Mouse (Mus musculus): ENCODE data around the gene Shmt2. TPM values are rescaled to one million over a fixed set of nuclear protein-coding genes. Genes with fewer than 3 reads are reported as not detected.

Shmt2 gene
- total RNA-seq, 1 experiment from 2014 or later: 77.9 TPM

DNA sequence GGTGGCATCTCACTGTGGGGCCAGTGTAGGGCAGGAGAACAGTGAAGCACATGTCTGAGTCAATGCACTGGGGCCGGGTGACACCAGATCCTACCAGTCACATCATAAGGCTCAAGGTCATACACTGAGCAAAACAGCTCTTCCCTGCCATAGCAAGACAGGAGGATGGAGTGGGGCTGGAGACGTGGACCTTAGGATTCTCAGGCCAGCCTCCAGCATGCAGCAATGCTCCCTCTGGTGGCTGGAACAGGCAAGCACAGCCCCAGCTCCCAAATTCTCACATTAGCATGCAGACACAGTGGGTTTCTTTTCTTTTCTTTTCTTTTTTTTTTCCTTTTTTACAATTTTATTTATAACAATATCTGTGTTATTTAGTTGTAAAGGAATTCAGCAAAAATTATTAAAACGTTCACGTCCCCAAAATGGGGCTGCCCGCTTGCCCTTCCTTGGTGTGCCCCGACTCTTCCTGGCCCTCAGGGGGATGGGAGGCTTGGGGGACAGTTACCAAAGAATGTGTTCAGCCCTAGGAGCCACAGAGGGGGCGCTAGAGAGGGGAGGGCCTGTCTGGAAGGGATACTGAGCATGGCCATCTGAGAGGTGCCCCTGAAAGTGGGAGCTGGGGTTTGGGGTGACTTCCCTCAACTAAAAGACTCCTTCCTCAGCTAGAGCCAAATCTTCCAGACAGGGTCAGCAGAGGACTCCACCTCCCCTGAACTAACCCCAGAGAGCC lies 15.8 kb upstream of the Shmt2 start:
- ATAC-seq (replicated peaks in 1 of 2; ENCODE audit: insufficient read depth in 1 of 2, low FRiP score in 2 of 2, low TSS enrichment in 1 of 2, low read depth in 1 of 2, poor library complexity in 2 of 2, severe bottlenecking in 2 of 2): peak; percentile 56 to 68; a peak in 2 of 4 replicates

DNA sequence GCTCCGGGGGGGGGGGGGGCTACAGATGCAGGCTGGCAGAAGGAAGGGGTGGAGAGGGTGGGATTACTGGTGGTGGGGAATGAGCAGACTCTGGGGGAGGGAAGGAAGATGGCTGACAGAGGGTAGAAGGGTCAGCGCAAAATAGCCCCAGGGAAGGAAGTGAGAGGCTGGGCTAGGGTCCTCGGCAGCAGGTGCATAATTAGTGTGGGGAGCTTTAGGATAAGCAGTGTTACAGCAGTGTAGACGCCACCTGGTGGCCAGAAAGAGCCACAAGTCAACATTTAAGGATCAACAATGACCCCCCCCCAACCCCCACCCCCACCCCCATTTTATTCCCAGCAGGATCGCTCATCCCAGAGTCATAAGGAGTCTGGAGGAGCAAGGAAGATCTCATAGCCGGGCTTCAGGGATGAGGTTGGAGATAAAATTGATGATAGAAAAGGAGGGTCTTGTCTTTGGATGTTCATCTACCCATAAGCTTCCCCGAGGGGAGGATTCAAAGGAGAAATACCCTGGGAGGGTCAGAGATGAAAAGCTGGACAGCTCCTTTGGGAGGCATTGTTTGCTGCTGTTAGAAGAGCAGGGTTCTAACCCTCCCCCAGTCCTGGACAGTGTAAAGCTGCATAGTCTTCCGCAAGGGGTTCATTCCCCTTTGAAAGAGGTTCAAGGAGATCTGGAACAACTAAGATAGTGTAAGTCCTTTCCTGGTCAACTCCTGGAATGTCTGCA lies 14.5 kb upstream of the Shmt2 start:
- no peak for ATAC-seq (replicated peaks in 1 of 2; ENCODE audit: insufficient read depth in 1 of 2, low FRiP score in 2 of 2, low TSS enrichment in 1 of 2, low read depth in 1 of 2, poor library complexity in 2 of 2, severe bottlenecking in 2 of 2)

DNA sequence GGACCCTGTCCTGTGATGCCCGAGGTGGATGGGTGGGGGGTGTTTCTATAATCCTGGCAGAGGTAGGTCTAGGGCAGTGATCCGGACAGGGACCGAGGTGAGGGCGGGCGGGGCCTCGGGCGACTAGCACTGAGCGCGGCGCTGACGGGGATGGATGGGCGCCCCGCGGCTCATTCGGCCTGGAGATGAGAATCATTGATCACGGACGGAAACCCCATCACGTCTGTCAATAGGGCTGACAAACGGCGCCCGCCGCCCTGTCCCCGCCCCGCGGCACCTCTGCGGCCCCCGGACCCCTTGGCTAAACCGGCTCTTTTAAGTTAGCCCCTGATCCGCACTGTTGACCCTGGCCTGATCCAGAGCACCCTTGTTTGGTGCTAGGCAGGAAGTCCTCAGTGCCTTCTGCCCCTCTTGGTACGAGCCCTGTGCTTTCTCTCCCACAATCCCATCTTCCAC lies 12.7 kb upstream of the Shmt2 start:
- ATAC-seq (replicated peaks in 1 of 2; ENCODE audit: insufficient read depth in 1 of 2, low FRiP score in 2 of 2, low TSS enrichment in 1 of 2, low read depth in 1 of 2, poor library complexity in 2 of 2, severe bottlenecking in 2 of 2): no peak

DNA sequence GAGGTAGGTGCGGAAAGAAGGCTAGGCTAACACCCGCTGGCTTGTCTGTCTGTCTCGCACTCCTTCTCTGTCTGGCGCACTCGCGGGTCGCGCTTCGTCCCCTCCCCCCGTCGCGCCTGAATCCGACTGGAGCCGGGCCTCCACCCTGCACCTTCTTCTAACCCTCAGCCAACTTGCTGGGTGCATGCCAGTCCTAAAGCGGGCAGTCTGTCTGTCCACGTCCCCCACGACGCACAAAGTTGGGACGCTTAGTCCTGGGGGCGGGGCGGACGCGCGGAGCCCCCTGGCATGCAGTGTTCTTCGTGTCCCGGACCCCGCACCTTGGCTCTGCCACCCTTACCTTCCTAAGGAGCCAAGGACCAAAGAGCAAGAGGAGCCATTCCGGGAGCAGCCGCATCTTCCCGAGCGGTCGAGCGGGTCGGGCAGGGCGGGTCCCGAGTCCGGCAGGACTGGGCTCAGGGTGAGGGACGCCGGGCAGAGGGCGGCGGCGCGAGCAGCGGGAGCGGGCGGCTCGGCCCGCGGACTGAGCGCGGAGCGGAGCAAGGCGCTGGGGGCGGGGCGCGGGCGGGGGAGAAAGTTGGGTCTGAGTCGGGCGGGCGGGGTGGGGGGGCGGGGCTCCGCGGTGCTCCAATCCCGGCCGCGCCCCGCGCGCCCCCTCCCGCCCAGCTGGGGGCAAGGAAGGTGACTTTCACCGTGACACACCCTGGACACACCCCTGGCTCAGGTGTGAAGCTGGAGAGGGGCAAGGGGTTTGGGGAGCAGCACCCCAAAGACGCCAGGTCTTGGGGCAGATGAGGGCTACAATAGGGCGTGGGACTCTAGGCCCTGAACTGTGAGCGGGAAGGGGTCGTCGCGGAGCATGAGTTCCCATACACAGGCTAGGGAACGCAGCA lies 12.0 kb upstream of the Shmt2 start, which contains the start of gene Nxph4:
Gene Nxph4, minus strand, starts transcription at position 524 of the 893 bp plus-strand sequence.
- ATAC-seq (replicated peaks in 1 of 2; ENCODE audit: insufficient read depth in 1 of 2, low FRiP score in 2 of 2, low TSS enrichment in 1 of 2, low read depth in 1 of 2, poor library complexity in 2 of 2, severe bottlenecking in 2 of 2): no peak

DNA sequence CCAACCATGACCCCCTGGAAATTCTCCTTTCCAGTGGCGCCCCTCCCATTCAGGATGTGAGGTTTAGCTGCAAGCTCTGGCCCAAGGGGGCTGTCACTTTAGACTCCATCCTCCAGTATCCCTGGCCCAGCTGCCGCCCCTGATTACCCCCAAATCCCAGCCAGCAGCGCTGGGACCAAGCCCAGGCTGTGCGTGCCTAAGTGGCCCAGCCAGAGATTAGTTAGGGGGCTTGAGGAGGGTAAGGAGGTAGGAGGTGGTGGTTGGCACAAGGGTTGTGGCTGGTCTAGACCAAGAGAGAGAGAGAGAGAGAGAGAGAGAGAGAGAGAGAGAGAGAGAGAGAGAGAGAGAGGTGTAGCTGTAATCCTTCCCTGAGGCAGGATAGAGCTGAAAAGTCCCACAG lies 9.3 kb upstream of the Shmt2 start:
- no peak for ATAC-seq (replicated peaks in 1 of 2; ENCODE audit: insufficient read depth in 1 of 2, low FRiP score in 2 of 2, low TSS enrichment in 1 of 2, low read depth in 1 of 2, poor library complexity in 2 of 2, severe bottlenecking in 2 of 2)

DNA sequence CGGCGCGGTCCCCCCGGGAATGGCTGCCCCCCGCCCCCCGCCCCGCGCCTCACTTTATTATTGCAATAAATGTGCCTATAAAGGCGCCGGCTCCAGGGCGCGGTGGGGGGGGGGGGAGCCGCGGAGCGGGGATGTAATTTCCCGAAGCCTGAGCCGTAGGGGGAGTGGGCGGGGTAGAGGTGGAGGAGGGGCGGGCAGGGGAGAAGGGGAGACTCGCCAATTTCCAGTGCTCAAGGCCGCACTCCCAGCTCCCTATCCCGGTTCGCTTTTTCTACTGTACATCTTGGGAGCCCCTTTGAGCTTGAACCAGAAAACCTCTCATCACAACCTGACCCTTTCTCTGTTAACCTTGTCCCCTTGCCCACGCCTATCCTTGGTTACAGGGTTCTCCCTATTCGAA lies 8.7 kb upstream of the Shmt2 start:
- no peak for ATAC-seq (replicated peaks in 1 of 2; ENCODE audit: insufficient read depth in 1 of 2, low FRiP score in 2 of 2, low TSS enrichment in 1 of 2, low read depth in 1 of 2, poor library complexity in 2 of 2, severe bottlenecking in 2 of 2)

DNA sequence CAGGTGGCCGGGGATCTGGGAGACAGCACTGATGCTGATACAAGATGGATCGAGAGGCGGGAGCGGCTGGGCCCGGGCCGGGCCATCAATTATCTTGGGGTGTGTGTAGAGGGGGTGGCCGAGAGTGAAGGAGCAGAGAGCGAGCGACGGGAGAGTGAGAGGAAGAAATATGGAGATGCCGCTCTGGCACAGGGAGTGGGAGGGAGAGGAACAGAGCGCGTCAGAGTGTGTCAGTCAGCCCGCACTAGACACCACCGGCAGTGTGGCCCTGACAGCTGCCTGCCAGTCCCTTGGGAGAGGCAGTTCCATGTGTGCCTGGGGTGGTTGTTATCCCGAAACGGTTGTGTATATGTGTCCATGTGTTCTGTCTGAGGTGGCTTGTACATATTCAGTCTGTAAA lies 5.2 kb upstream of the Shmt2 start:
- peak in 1 of 2 experiments; percentile 9; a peak in 1 of 4 replicates for ATAC-seq (replicated peaks in 1 of 2; ENCODE audit: insufficient read depth in 1 of 2, low FRiP score in 2 of 2, low TSS enrichment in 1 of 2, low read depth in 1 of 2, poor library complexity in 2 of 2, severe bottlenecking in 2 of 2)

DNA sequence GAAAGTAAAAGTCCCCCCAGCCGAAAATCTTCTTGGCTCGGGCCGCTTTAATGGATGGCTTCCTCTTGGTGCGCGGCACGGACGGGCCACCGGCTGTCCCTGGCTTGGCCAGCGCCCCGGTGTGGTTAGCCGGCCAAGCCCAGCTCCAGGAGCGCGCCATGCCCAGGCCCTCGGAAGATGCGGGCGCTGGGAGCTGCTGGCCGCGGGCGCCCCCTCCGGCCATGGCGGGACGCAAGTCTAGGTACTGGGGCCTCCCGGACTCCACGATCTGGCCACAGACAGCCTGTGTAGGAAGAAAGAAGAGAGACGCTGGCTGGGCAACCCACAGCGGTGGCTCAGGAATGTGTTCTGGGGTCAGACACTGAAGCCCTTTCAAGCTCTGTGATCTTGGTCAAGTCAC lies 4.4 kb upstream of the Shmt2 start:
- peak; percentile 38 to 52; a peak in 3 of 4 replicates for ATAC-seq (replicated peaks in 1 of 2; ENCODE audit: insufficient read depth in 1 of 2, low FRiP score in 2 of 2, low TSS enrichment in 1 of 2, low read depth in 1 of 2, poor library complexity in 2 of 2, severe bottlenecking in 2 of 2)

DNA sequence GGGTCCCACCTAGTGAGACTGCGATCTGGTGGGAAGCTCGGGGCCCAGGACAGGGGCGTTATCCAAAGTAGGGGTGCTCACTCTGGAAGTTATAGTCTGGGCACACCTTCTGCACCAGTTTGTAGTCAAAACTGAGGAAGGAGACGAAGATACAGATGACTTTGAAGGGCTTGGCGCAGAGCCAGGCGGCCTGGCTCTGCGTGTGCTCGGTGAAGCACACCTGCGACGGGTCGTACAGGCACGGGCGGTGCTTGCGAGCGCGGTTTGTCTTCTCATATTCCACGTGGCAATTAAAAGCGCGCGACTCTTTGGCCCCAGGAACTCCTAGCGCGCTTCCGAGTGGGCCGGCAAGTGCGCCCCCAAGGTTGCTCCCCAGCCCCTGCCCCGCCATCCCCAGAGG lies 3.8 kb upstream of the Shmt2 start:
- ATAC-seq (replicated peaks in 1 of 2; ENCODE audit: insufficient read depth in 1 of 2, low FRiP score in 2 of 2, low TSS enrichment in 1 of 2, low read depth in 1 of 2, poor library complexity in 2 of 2, severe bottlenecking in 2 of 2): no peak

DNA sequence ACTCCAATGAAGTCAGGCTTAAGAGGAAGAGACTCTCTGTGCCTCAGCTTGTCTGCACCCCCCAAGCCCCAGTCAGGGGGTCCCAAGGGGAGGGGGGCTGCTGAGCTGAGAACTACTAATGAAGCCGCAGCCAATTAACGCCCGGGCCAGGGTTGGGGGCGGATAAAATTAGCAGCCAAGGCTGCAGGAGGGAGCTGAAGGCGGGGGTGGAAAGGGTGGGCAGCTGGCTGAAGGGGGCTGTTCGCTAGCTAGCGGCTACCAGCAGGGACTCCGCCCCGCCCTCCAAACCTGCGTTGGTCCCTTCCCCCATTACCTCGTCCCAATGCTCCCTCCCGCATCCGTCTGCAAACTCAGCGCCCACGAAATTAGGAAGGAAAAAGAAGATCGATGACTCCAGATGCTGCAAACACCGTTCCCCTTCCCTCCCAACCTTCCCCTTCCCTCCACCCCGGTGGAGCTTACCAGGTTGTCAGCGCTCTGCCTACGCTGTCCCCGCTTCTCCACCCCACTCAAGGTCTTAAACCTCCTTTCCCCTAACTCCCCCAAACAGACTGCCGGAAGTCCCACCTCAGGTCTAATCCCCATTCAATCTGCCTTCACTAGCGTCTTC lies 2.5 kb upstream of the Shmt2 start:
- no peak for ATAC-seq (replicated peaks in 1 of 2; ENCODE audit: insufficient read depth in 1 of 2, low FRiP score in 2 of 2, low TSS enrichment in 1 of 2, low read depth in 1 of 2, poor library complexity in 2 of 2, severe bottlenecking in 2 of 2)

DNA sequence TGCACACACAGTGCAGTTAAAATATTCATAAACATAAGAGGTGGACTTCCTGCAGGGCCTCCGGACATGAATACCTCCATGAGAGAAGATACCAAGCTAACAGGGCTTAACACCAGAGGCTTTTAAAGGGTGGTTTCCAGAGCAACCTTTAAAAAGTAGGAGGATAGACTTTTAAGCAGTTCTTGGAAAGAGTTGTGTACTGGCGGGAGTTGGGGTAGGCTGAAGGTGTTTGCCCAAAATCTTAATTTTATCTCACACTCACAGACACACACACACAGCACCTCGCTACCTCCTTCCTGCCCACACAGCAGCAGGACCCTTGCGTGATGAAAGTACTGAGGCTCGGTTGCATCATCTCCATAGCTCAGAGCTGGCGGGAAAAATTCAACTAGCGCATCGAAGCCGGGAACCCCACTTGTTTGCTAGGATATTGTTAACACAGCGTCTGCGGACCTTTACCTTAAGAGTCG lies 598 bp downstream of the Shmt2 start:
- ATAC-seq (replicated peaks in 1 of 2; ENCODE audit: insufficient read depth in 1 of 2, low FRiP score in 2 of 2, low TSS enrichment in 1 of 2, low read depth in 1 of 2, poor library complexity in 2 of 2, severe bottlenecking in 2 of 2): peak in 1 of 2 experiments; percentile 15; a peak in 1 of 4 replicates

DNA sequence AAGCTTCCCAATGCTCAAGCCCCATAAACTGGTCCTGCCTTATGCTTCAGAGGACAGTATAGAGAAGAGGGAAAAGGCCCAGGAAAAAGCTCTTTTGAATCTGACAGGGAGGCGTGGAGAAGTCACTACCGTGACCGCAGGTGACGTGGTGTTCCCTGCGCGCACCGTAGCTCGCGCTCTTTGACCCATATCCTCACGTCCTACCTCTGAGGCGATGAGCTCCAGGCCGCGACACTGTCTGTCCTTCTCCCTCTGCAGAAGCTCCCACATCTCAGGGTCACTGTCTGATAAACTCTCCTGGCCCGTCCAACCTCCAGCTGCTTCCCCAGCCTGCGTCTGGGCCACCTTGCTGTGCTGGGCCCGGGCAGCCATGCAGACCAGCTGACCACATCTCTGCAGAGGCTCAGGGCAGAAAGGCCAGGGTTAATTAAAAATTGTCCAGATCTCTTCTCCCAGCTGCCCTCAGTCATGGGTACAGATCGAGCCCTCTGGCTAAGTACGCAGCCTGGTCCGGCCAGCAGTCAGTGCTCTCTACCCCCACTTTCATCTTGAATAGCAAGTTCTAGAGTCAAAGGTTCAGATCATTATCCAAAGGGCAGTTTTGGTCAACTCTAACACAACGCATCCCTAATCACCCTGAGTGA lies 1.4 kb downstream of the Shmt2 start:
- no peak for ATAC-seq (replicated peaks in 1 of 2; ENCODE audit: insufficient read depth in 1 of 2, low FRiP score in 2 of 2, low TSS enrichment in 1 of 2, low read depth in 1 of 2, poor library complexity in 2 of 2, severe bottlenecking in 2 of 2)

DNA sequence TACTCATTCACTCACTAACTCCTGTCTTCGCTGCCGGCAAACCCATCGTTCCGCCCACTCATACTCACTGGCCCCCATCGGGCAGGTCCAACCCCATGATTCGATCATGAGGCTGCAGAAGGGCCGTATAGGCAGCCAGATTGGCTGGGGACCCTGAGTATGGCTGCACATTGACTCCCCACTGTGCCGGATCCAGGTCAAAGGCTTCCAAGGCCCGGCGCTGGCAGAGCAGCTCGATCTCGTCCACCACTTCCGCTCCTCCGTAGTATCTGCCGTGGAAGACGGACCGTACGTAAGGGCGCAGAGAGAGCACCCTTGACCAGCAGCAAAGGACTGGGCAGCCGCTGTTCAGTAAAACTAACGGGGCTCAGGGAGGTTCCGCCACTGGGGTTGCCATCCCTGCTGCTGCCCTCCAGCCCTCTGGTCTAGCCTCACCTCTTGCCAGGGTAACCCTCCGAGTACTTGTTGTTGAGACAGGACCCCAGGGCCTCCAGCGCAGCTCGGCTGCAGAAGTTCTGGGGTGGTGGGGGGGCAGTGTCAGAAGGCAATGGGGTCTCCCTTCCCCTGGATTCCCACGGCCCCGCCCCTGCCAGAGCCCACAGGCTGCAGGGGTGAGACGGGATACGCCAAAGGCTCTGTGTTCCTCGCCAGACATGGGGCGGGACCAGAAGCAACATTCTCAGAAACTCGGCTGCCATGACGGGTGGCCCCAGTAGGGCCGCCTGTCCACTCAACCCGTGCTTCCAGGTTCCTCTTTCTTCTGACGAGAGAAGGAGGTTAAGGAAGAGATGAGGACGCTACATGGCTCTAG lies 2.1 kb downstream of the Shmt2 start:
- ATAC-seq (replicated peaks in 1 of 2; ENCODE audit: insufficient read depth in 1 of 2, low FRiP score in 2 of 2, low TSS enrichment in 1 of 2, low read depth in 1 of 2, poor library complexity in 2 of 2, severe bottlenecking in 2 of 2): no peak

DNA sequence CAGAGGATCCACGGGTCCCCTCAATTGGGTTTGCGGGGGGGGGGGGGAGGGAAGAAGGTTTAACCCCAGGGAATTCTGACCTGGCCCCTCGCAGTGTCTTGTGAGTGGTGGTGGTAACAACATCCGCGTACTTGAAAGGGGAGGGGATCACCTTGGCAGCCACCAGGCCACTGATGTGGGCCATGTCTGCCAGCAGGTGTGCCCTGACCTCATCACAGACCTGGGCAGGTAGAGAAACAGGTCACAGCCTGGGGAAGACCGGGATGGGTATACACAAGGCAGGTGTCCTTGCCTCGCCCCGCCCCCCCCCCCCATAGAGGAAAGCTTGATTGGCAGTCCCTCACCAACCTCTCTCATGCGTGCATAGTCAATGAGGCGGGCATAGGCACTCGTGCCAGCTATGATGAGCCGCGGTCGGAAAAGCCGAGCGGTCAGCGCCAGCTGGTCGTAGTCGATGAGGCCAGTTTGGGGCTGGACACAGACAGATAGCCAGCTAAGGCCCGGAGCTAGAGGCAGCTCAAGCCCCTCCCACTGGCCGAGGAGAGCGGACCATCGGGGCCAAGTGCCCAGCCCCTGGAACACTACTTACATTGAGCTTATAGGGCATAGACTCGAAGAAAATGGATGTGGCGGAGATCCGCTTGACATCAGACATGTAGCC lies 3.1 kb downstream of the Shmt2 start:
- no peak for ATAC-seq (replicated peaks in 1 of 2; ENCODE audit: insufficient read depth in 1 of 2, low FRiP score in 2 of 2, low TSS enrichment in 1 of 2, low read depth in 1 of 2, poor library complexity in 2 of 2, severe bottlenecking in 2 of 2)

DNA sequence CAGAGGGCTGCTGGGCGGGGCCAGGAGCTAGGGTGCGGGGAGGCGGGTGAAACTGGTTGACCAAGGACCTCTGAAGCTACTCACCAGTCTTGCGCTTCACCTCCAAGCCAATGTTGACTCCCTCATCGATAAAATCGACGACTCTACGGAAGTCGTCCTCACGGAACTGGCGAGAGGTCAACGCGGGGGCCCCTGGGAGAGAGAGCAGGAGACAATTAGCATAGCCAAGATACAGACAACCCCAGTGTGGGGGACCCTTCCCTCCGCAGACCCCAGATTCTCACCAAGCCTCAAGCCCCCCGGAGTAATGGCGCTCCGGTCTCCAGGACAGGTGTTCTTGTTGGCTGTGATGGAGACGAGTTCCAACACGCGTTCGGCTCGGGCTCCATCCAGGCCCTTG lies 4.3 kb downstream of the Shmt2 start:
- no peak for ATAC-seq (replicated peaks in 1 of 2; ENCODE audit: insufficient read depth in 1 of 2, low FRiP score in 2 of 2, low TSS enrichment in 1 of 2, low read depth in 1 of 2, poor library complexity in 2 of 2, severe bottlenecking in 2 of 2)
